Mouse (Mus musculus) CH12.LX (cell line): ENCODE results near the gene Hira. TPM values are rescaled to one million over a fixed set of nuclear protein-coding genes. Genes with fewer than 3 reads are reported as not detected.

Source experiments
- DNase-seq: peaks from one replicate; pipeline ENCODE4 v3.0.0-alpha.2; 2013; ENCODE audit errors: extremely low read depth
- H3K27ac ChIP-seq: 2 replicates; pipeline ENCODE4 v1.5.1; 2012; ENCODE audit warnings: low read depth, mild to moderate bottlenecking, control low read depth, moderate library complexity; ENCODE audit not compliant: insufficient read depth
- H3K27me3 ChIP-seq: replicated peaks from 2 replicates; pipeline ENCODE3; 2012; ENCODE audit warnings: inconsistent platforms
- H3K36me3 ChIP-seq, 2 experiments: replicated peaks in 1 of 2; 2 replicates each; pipeline versions ENCODE3 to v1.6.1; 2012; ENCODE audit warnings: inconsistent platforms in 1 of 2, low read length in 1 of 2, mild to moderate bottlenecking in 1 of 2, mixed read lengths in 1 of 2, moderate library complexity in 1 of 2; ENCODE audit not compliant: control insufficient read depth in 1 of 2, insufficient read depth in 1 of 2
- H3K4me1 ChIP-seq, 2 experiments: 2 replicates each; pipeline ENCODE4 v1.6.1; 2012; ENCODE audit warnings: inconsistent platforms in 1 of 2, moderate library complexity in 1 of 2; ENCODE audit not compliant: insufficient read depth in 2 of 2, control insufficient read depth in 1 of 2
- H3K4me2 ChIP-seq: 2 replicates; pipeline ENCODE4 v1.6.1; 2012; ENCODE audit warnings: low read depth, mild to moderate bottlenecking, control low read depth; ENCODE audit not compliant: poor library complexity, insufficient read depth, severe bottlenecking
- H3K4me3 ChIP-seq, 3 experiments: fragments of 150-350 bp in 1 of 3; sonication (generic) in 1 of 3; replicated peaks in 1 of 3; 2 replicates each; pipeline versions ENCODE3 to v1.5.1; 2011 to 2012; ENCODE audit warnings: low read depth in 2 of 3, low read length in 2 of 3, mild to moderate bottlenecking in 2 of 3, moderate library complexity in 2 of 3, control low read depth in 1 of 3, improper control_type of control experiment in 1 of 3, inconsistent platforms in 1 of 3, mixed read lengths in 1 of 3; ENCODE audit not compliant: poor library complexity in 1 of 3
- H3K79me2 ChIP-seq: replicated peaks from 2 replicates; pipeline ENCODE4 v1.6.1; 2012; ENCODE audit warnings: mild to moderate bottlenecking, moderate library complexity; ENCODE audit not compliant: control insufficient read depth, poor library complexity, insufficient read depth, severe bottlenecking; ENCODE audit errors: extremely low read depth
- H3K9ac ChIP-seq: 2 replicates; pipeline ENCODE4 v1.6.1; 2012; ENCODE audit warnings: low read depth, mild to moderate bottlenecking, control low read depth, moderate library complexity; ENCODE audit not compliant: insufficient read depth
- H3K9me3 ChIP-seq: replicated peaks from 2 replicates; pipeline ENCODE3; 2012; ENCODE audit warnings: low read length, inconsistent platforms, mixed read lengths
- CHD2 ChIP-seq: IDR thresholded peaks from 2 replicates; pipeline ENCODE4 v1.6.1; 2011; ENCODE audit warnings: low read length, improper control_type of control experiment
- E2F4 ChIP-seq: IDR thresholded peaks from 2 replicates; pipeline ENCODE4 v1.6.1; 2011; ENCODE audit warnings: low read depth, low read length, improper control_type of control experiment; ENCODE audit not compliant: insufficient replicate concordance
- ELF1 ChIP-seq: IDR thresholded peaks from 2 replicates; pipeline ENCODE4 v1.6.1; 2014; ENCODE audit warnings: low read depth, mild to moderate bottlenecking, inconsistent platforms, low read length, improper control_type of control experiment
- EP300 ChIP-seq: IDR thresholded peaks from 2 replicates; pipeline ENCODE4 v1.6.1; 2011; ENCODE audit warnings: low read length, improper control_type of control experiment
- ETS1 ChIP-seq: conservative IDR thresholded peaks from 2 replicates; pipeline ENCODE4 v1.6.1; 2012; ENCODE audit warnings: low read depth, mild to moderate bottlenecking, inconsistent platforms, low read length, improper control_type of control experiment, moderate library complexity
- JUN ChIP-seq: IDR thresholded peaks from 2 replicates; pipeline ENCODE4 v1.6.1; 2011; ENCODE audit warnings: low read depth, mild to moderate bottlenecking, low read length, improper control_type of control experiment, moderate library complexity; ENCODE audit not compliant: insufficient read depth
- JUND ChIP-seq: conservative IDR thresholded peaks from 2 replicates; pipeline ENCODE4 v1.6.1; 2011; ENCODE audit warnings: low read depth, low read length, improper control_type of control experiment
- KAT2A ChIP-seq: IDR thresholded peaks from 2 replicates; pipeline ENCODE4 v1.6.1; 2012; ENCODE audit warnings: low read length, improper control_type of control experiment, inconsistent platforms; ENCODE audit not compliant: insufficient replicate concordance
- MAFK ChIP-seq: IDR thresholded peaks from 2 replicates; pipeline ENCODE4 v1.6.1; 2011; ENCODE audit warnings: low read length, improper control_type of control experiment; ENCODE audit not compliant: insufficient replicate concordance
- MAX ChIP-seq: IDR thresholded peaks from 2 replicates; pipeline ENCODE4 v1.6.1; 2011; ENCODE audit warnings: low read length, improper control_type of control experiment
- MAZ ChIP-seq: IDR thresholded peaks from 2 replicates; pipeline ENCODE4 v1.6.1; 2012; ENCODE audit warnings: low read depth, mild to moderate bottlenecking, inconsistent platforms, low read length, improper control_type of control experiment, moderate library complexity
- MEF2A ChIP-seq: IDR thresholded peaks from 2 replicates; pipeline ENCODE4 v1.6.1; 2014; ENCODE audit warnings: low read depth, mild to moderate bottlenecking, inconsistent platforms, low read length, improper control_type of control experiment, borderline replicate concordance
- PAX5 ChIP-seq: IDR thresholded peaks from 2 replicates; pipeline ENCODE4 v1.6.1; 2012; ENCODE audit warnings: low read length, inconsistent platforms, mixed read lengths
- POLR2A ChIP-seq: IDR thresholded peaks from 2 replicates; pipeline ENCODE4 v1.6.1; 2011; ENCODE audit warnings: low read depth, mild to moderate bottlenecking, improper control_type of control experiment, low read length
- POLR2AphosphoS2 ChIP-seq: IDR thresholded peaks from 2 replicates; pipeline ENCODE4 v1.6.1; 2011; ENCODE audit warnings: low read depth, low read length, improper control_type of control experiment
- RAD21 ChIP-seq: IDR thresholded peaks from 2 replicates; pipeline ENCODE4 v1.6.1; 2011; ENCODE audit warnings: low read depth, mild to moderate bottlenecking, low read length, improper control_type of control experiment, moderate library complexity
- RCOR1 ChIP-seq: conservative IDR thresholded peaks from 2 replicates; pipeline ENCODE4 v1.6.1; 2012; ENCODE audit warnings: low read depth, mild to moderate bottlenecking, inconsistent platforms, low read length, improper control_type of control experiment
- SIN3A ChIP-seq: IDR thresholded peaks from 2 replicates; pipeline ENCODE4 v1.6.1; 2012; ENCODE audit warnings: low read length, improper control_type of control experiment, inconsistent platforms
- TCF12 ChIP-seq: IDR thresholded peaks from 2 replicates; pipeline ENCODE4 v1.6.1; 2014; ENCODE audit warnings: low read depth, mild to moderate bottlenecking, inconsistent platforms, low read length, improper control_type of control experiment
- UBTF ChIP-seq: IDR thresholded peaks from 2 replicates; pipeline ENCODE4 v1.6.1; 2012; ENCODE audit warnings: low read depth, mild to moderate bottlenecking, inconsistent platforms, low read length, improper control_type of control experiment, moderate library complexity
- USF1 ChIP-seq: IDR thresholded peaks from 2 replicates; pipeline ENCODE4 v1.6.1; 2014; ENCODE audit warnings: low read depth, mild to moderate bottlenecking, inconsistent platforms, low read length, improper control_type of control experiment
- USF2 ChIP-seq: conservative IDR thresholded peaks from 2 replicates; pipeline ENCODE4 v1.6.1; 2011; ENCODE audit warnings: low read depth, low read length, improper control_type of control experiment
- ZKSCAN1 ChIP-seq: IDR thresholded peaks from 2 replicates; pipeline ENCODE4 v1.6.1; 2012; ENCODE audit warnings: low read depth, inconsistent platforms, low read length, improper control_type of control experiment, borderline replicate concordance
- ZNF384 ChIP-seq: IDR thresholded peaks from 2 replicates; pipeline ENCODE4 v1.6.1; 2012; ENCODE audit warnings: low read depth, low read length, improper control_type of control experiment, inconsistent platforms
- dilution Hi-C: fragments of 300-500 bp; cut with MboI; formaldehyde crosslinking; loops from 2 replicates; pipeline ENCODE4 v1.14.3; 2020; ENCODE audit warnings: low sequenced_read_pairs; ENCODE audit not compliant: extremely low pct_unique_long_range_greater_than_20kb, extremely low pct_ligation_motif_present
- in situ Hi-C: fragments of 300-500 bp; cut with MboI; formaldehyde crosslinking; loops from 3 replicates; pipeline ENCODE4 v1.14.3; 2019; ENCODE audit warnings: low sequenced_read_pairs, low pct_ligation_motif_present, low pct_unique_long_range_greater_than_20kb, mixed read lengths
- polyA plus RNA-seq: library from polyadenylated mRNA; unstranded; fragments of >175 nt; gene quantifications from 2 replicates; pipeline ENCODE4 v1.2.1, GENCODE M21; 2012; ENCODE audit warnings: low read depth; ENCODE audit not compliant: insufficient read length
- total RNA-seq, 2 experiments: library from RNA; depleted of rRNA; stranded (reverse); fragments of 300-350 nt in 1 of 2; fragments of >200 nt in 1 of 2; gene quantifications; 2 replicates each; pipeline ENCODE4 v1.2.3; 2012 to 2014

The Hira gene
- total and polyA plus RNA-seq, 3 experiments, result 45.8 to 187 (median 125) TPM

- in situ Hi-C loops, result no loop called here
- peaks cover 55 to 89% of the 10 kb centered on the region in 2 experiments for H3K36me3 ChIP-seq
Measured at GRCm38 (mm10) chr16:18938321-18939082, 61.7 kb downstream of the Hira start.

GRCm38 (mm10) chr16:18943906-18944305 is 67.1 kb downstream of the Hira start:
- no peaks in the 10 kb centered on the region for H3K79me2 ChIP-seq
- no peaks in the 10 kb centered on the region for H3K9me3 ChIP-seq
- no peaks in the 10 kb centered on the region for H3K4me1 ChIP-seq
- dilution Hi-C loops, result no loop called here
- H3K27me3 ChIP-seq, result no peaks in the 10 kb centered on the region
- in situ Hi-C loops, result no loop called here
- H3K4me3 ChIP-seq, result no peak overlapping the region
- no peak overlapping the region for H3K9ac ChIP-seq
- DNase-seq, result no peak
- H3K36me3 ChIP-seq, result peaks cover 49 to 89% of the 10 kb centered on the region in 2 experiments
- no peak overlapping the region for H3K27ac ChIP-seq
- H3K4me2 ChIP-seq, result no peak overlapping the region
- TF ChIP-seq CHD2 (no peak), SIN3A (no peak), ETS1 (no peak), MAFK (no peak), ELF1 (no peak), MAX (no peak), MEF2A (no peak), KAT2A (no peak), ZNF384 (no peak), RAD21 (no peak), UBTF (no peak), MAZ (no peak), PAX5 (no peak), E2F4 (no peak), POLR2A (no peak), USF1 (no peak), RCOR1 (no peak)

More at GRCm38 (mm10) chr16:18938321-18939082, 61.7 kb downstream of the Hira start:
- no peaks in the 10 kb centered on the region for H3K9me3 ChIP-seq
- H3K9ac ChIP-seq, result no peak overlapping the region
- H3K27me3 ChIP-seq, result no peaks in the 10 kb centered on the region
- TF ChIP-seq MAX, result no peak
- TF ChIP-seq UBTF, result no peak
- no peak for TF ChIP-seq TCF12
- TF ChIP-seq JUND, result no peak
- TF ChIP-seq EP300, result no peak
- TF ChIP-seq USF2, result no peak
- TF ChIP-seq ELF1, result no peak
- TF ChIP-seq USF1, result no peak
- TF ChIP-seq ZKSCAN1, result no peak
- TF ChIP-seq JUN, result no peak
- no peak for TF ChIP-seq POLR2AphosphoS2
- no peak for TF ChIP-seq CHD2
- TF ChIP-seq MAZ, result no peak
- TF ChIP-seq MAFK, result no peak
- no peak for TF ChIP-seq MEF2A
- TF ChIP-seq, all 38 proteins: peak for 0
- DNase-seq, result no peak
- Histone ChIP-seq H3K4me1 (no peaks in the 10 kb centered on the region), H3K4me3 (no peak overlapping the region), H3K79me2 (no peaks in the 10 kb centered on the region), H3K27ac (no peak overlapping the region), H3K4me2 (no peak overlapping the region)
- dilution Hi-C loops, result no loop called here
